Mouse (Mus musculus) bone marrow, adult 2 months (tissue): ENCODE measurements around the gene Agt.

Experiments
- CTCF ChIP-seq: fragments of 200-500 bp; IDR thresholded peaks from 2 replicates; pipeline ENCODE4 v1.5.1; 2011; ENCODE audit warnings: low read length, control low read depth; ENCODE audit not compliant: control insufficient read depth, insufficient read depth
- POLR2A ChIP-seq: fragments of 200-500 bp; IDR thresholded peaks from 2 replicates; pipeline ENCODE4 v1.6.1; 2011; ENCODE audit warnings: low read depth, mild to moderate bottlenecking, control low read depth, low read length, borderline replicate concordance; ENCODE audit not compliant: control insufficient read depth

- TF ChIP-seq CTCF (no peak), POLR2A (no peak)
Observed at GRCm38 (mm10) chr8:124535451-124535850, 34.1 kb downstream of the Agt start.
